Mouse (Mus musculus): ENCODE measurements at regions not wholly inside any gene's neighbourhood (a gene's known extent, or its start where the extent isn't known, plus 50 kb on each side); places are given as distances from the start of the nearest gene placed in this dataset.

DNA sequence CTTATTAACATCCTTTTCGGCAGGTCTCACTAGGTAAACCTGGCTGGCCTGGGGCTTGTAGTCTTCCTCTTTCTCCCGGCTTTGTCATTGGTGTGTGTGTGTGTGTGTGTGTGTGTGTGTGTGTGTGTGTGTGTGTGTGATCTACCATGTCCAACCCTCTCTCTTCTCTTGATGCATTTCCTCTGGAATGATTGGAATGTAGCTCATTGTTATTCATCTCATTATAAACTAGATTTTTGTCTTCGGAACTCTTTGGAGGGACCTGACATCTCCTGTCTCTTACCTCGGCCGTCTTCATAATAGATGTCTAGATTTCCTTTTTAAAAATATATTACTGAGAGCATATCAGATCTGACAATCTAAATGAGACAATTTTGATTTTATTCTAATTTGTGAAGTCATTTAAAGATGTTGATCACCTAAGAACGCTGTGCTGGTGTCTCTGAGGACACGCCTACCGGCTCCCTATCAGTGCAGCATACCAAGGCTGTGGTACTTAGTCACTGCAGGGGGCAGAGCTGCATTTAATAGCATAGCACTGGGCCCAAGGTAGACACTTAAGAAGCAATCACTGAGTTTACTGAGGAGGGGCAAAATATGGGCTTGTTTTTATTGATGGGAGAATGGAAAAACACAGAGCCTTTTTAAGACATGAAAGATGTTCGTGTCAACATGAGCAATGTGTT is 187.1 kb upstream of the Ctbp2 start:
- Histone ChIP-seq H3K27ac (no peak overlapping the region), H3K9ac (replicated peaks) (no peak overlapping the region), H3K4me3 (replicated peaks) (no peak overlapping the region), H3K36me3 (no peaks in the 10 kb centered on the region), H3K9me3 (0 out of 2 replicates have a peak, but pooled peaks cover 10% of the 10 kb centered on the region), H3K4me1 (replicated peaks) (peaks cover 6% of the 10 kb centered on the region), H3K27me3 (no peaks in the 10 kb centered on the region), H3K4me2 (no peak overlapping the region)
- no peak for ATAC-seq (ENCODE audit: insufficient number of reproducible peaks, insufficient read depth, low FRiP score, low TSS enrichment, low read depth)
- WGBS: 70% methylated on average over 9 of the region's 9 CpGs

DNA sequence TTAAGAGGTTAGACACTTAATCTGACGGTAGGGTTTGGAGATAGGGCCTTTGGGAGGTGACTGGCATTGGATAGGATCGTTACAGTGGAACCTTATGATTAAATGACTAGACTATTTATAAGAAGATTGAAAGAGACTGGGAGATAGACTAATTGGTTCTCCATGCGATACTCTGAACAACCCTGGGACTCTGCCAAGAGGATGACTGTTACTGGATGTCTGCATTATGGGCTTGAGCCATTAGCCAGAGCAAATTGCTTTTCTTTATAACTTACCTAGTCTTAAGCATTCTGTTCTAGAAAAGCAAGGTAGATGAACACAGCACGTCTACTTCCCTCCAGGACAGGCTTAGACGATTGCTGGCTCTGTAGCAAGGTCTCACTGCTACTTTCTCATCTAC is 180.3 kb upstream of the Ctbp2 start:
- Histone ChIP-seq H3K9ac (replicated peaks) (no peak overlapping the region), H3K4me3 (replicated peaks) (no peak overlapping the region), H3K4me1 (replicated peaks) (no peaks in the 10 kb centered on the region), H3K27me3 (no peaks in the 10 kb centered on the region), H3K4me2 (no peak overlapping the region), H3K27ac (no peak overlapping the region), H3K36me3 (no peaks in the 10 kb centered on the region), H3K9me3 (no peaks in the 10 kb centered on the region)
- 74% methylated on average over 5 of the region's 5 CpGs for WGBS
- ATAC-seq (ENCODE audit: insufficient number of reproducible peaks, insufficient read depth, low FRiP score, low TSS enrichment, low read depth): no peak

- no peak overlapping the region for H3K4me2 ChIP-seq
- no peaks in the 10 kb centered on the region; the same call in 1 of the 2 replicates for H3K27me3 ChIP-seq
- no peak overlapping the region for H3K27ac ChIP-seq
- no peaks in the 10 kb centered on the region for H3K4me1 ChIP-seq (replicated peaks)
- no peaks in the 10 kb centered on the region for H3K9me3 ChIP-seq
- no peak overlapping the region for H3K9ac ChIP-seq (replicated peaks)
- no peaks in the 10 kb centered on the region for H3K36me3 ChIP-seq
- H3K4me3 ChIP-seq (replicated peaks): no peak overlapping the region
- no peak for ATAC-seq (ENCODE audit: insufficient number of reproducible peaks, insufficient read depth, low FRiP score, low TSS enrichment, low read depth)
- 88% methylated on average over 3 of the region's 3 CpGs for WGBS
Measured at GRCm38 (mm10) chr7:133290471-133290870, 166.3 kb upstream of the Ctbp2 start.

DNA sequence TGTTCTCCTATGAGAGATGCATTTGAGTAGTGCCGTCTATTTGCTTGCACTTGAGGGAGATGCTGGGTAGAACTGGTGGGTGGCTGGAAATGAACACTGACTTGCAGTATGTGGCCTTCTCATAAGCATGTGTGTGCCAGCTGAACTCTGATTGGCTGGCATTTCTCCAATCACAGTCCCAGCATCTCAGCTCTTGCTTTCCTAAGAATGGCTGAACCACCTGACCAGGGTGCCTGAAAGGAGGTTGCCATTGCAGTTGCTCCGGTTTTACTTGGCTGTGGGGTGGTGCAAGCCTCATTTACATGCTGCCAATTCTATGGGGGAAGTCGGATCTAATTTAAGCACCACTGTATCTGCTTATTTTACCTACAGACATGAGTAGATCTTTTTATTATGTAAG is 164.1 kb upstream of the Ctbp2 start:
- H3K9ac ChIP-seq (replicated peaks): no peak overlapping the region
- no peaks in the 10 kb centered on the region; the same call in 1 of the 2 replicates for H3K27me3 ChIP-seq
- no peak overlapping the region for H3K4me3 ChIP-seq (replicated peaks)
- no peaks in the 10 kb centered on the region for H3K9me3 ChIP-seq
- no peak overlapping the region for H3K4me2 ChIP-seq
- ATAC-seq (ENCODE audit: insufficient number of reproducible peaks, insufficient read depth, low FRiP score, low TSS enrichment, low read depth): no peak
- H3K4me1 ChIP-seq (replicated peaks): no peaks in the 10 kb centered on the region
- no peaks in the 10 kb centered on the region for H3K36me3 ChIP-seq
- H3K27ac ChIP-seq: no peak overlapping the region
- 69% methylated on average over 3 of the region's 3 CpGs for WGBS

DNA sequence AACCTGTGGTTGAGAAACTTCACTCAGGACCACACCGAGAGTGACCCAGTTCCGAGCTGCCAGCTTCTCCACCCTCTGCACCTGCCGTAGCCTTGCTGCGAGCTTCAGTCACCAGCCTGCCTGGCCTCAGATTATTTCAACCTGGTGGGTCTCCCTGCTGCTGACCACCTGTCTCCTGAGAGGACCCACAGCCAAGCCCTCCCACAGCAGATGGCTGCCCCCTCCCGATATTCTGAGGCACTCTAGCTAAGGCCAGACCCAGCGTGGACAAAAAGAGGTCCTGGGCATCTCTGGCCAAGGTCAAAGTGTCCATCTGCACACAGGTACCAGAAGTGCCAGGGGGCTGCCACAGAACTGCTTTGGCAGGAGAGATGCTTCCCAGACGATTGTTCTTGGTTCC is 162.7 kb upstream of the Ctbp2 start:
- H3K4me2 ChIP-seq: no peak overlapping the region
- H3K36me3 ChIP-seq: no peaks in the 10 kb centered on the region
- no peak overlapping the region for H3K4me3 ChIP-seq (replicated peaks)
- no peak overlapping the region for H3K27ac ChIP-seq
- H3K9me3 ChIP-seq: no peaks in the 10 kb centered on the region
- no peaks in the 10 kb centered on the region for H3K4me1 ChIP-seq (replicated peaks)
- no peaks in the 10 kb centered on the region; the same call in 1 of the 2 replicates for H3K27me3 ChIP-seq
- 86% methylated on average over 7 of the region's 7 CpGs for WGBS
- H3K9ac ChIP-seq (replicated peaks): no peak overlapping the region
- no peak for ATAC-seq (ENCODE audit: insufficient number of reproducible peaks, insufficient read depth, low FRiP score, low TSS enrichment, low read depth)

DNA sequence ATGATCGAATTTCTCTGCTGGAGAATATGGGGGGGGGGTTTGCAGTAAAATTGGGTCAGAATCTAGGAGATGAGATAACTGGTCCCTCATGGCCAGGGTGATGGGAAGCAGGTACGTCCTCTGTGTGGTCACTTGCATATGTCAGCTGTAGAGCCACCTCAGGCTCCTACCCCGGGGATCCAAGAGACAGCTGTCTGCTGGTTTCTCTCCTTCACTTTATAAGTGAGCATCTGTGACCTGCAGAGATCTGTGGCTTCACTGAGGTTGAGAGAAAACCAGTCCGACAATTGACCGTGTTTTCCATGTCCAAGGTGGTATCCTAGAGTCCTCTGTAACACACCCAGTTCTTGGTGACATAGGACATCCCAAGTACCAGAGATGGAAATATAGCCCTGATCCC is 162.1 kb upstream of the Ctbp2 start:
- Histone ChIP-seq H3K9ac (replicated peaks) (no peak overlapping the region), H3K27me3 (no peaks in the 10 kb centered on the region; the same call in 1 of the 2 replicates), H3K4me3 (replicated peaks) (no peak overlapping the region), H3K4me2 (no peak overlapping the region), H3K9me3 (no peaks in the 10 kb centered on the region), H3K36me3 (no peaks in the 10 kb centered on the region), H3K27ac (no peak overlapping the region), H3K4me1 (replicated peaks) (no peaks in the 10 kb centered on the region)
- no peak for ATAC-seq (ENCODE audit: insufficient number of reproducible peaks, insufficient read depth, low FRiP score, low TSS enrichment, low read depth)
- WGBS: 82% methylated on average over 5 of the region's 5 CpGs

DNA sequence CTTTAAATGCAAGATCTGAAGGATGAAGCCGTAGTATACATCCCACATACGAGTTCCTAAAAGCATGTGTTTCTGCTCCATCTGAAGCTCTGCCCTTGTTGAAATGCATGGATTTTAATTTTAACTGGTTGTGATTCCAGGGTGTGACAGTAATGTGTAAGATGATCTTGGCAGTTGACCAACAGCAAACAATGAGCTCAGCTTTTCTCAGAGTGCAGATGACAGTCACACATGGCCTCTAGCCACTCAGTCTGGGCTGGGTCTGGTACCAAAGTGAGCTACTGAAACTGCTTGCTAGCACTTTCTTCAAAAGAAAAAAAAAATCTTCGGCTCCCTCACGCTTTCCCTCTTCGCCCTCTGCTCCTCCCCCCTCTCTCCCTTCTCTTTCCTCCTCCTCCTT is 138.0 kb upstream of the Ctbp2 start:
- Histone ChIP-seq H3K27me3 (no peaks in the 10 kb centered on the region; the same call in 1 of the 2 replicates), H3K36me3 (no peaks in the 10 kb centered on the region), H3K9ac (replicated peaks) (no peak overlapping the region), H3K4me1 (replicated peaks) (0 out of 2 replicates have a peak, but pooled peaks cover 2% of the 10 kb centered on the region), H3K4me2 (no peak overlapping the region), H3K27ac (no peak overlapping the region), H3K9me3 (no peaks in the 10 kb centered on the region), H3K4me3 (replicated peaks) (no peak overlapping the region)
- WGBS: 69% methylated on average over 5 of the region's 5 CpGs
- no peak for ATAC-seq (ENCODE audit: insufficient number of reproducible peaks, insufficient read depth, low FRiP score, low TSS enrichment, low read depth)

DNA sequence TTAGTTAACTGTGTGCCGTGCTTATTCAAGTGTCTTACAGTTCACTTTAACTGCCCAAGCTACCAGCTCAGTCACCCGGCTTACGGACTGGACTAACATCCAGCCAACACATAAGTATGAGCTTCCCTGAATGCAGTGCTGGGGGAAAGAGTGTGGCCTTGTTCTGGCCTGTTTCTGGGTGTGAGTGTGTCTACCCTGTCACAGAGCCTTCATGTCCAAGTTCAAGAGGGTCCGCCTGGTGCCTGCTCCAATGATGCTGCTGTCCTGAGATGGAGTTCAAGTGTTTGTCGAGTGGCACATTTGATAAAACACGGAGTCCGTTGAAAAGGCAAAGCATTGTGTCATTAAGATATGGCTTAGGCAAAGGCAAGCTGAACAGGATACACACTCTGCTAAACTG is 135.0 kb upstream of the Ctbp2 start:
- H3K27me3 ChIP-seq: no peaks in the 10 kb centered on the region
- ATAC-seq (ENCODE audit: insufficient number of reproducible peaks, insufficient read depth, low FRiP score, low TSS enrichment, low read depth): no peak
- WGBS: 91% methylated on average over 7 of the region's 7 CpGs
- no peaks in the 10 kb centered on the region for H3K36me3 ChIP-seq
- no peak overlapping the region for H3K4me3 ChIP-seq (replicated peaks)
- H3K9me3 ChIP-seq: no peaks in the 10 kb centered on the region
- no peak overlapping the region for H3K9ac ChIP-seq (replicated peaks)
- H3K27ac ChIP-seq: no peak overlapping the region
- no peak overlapping the region for H3K4me2 ChIP-seq
- H3K4me1 ChIP-seq (replicated peaks): no peaks in the 10 kb centered on the region

GRCm38 (mm10) chr7:133256831-133257230 is 132.7 kb upstream of the Ctbp2 start:
- no peak overlapping the region for H3K27ac ChIP-seq
- no peak overlapping the region for H3K4me2 ChIP-seq
- no peaks in the 10 kb centered on the region for H3K27me3 ChIP-seq
- H3K9me3 ChIP-seq: no peaks in the 10 kb centered on the region
- H3K4me1 ChIP-seq (replicated peaks): no peaks in the 10 kb centered on the region
- H3K36me3 ChIP-seq: no peaks in the 10 kb centered on the region
- 70% methylated on average over 5 of the region's 5 CpGs for WGBS
- H3K4me3 ChIP-seq (replicated peaks): no peak overlapping the region
- ATAC-seq (ENCODE audit: insufficient number of reproducible peaks, insufficient read depth, low FRiP score, low TSS enrichment, low read depth): no peak
- H3K9ac ChIP-seq (replicated peaks): no peak overlapping the region

- no peaks in the 10 kb centered on the region for H3K27me3 ChIP-seq
- peak overlapping the region; percentile 24; the same call in 1 of the 2 replicates for H3K4me2 ChIP-seq
- no peak overlapping the region for H3K4me3 ChIP-seq (replicated peaks)
- H3K4me1 ChIP-seq (replicated peaks): no peaks in the 10 kb centered on the region
- ATAC-seq (ENCODE audit: insufficient number of reproducible peaks, insufficient read depth, low FRiP score, low TSS enrichment, low read depth): no peak
- H3K36me3 ChIP-seq: no peaks in the 10 kb centered on the region
- H3K27ac ChIP-seq: no peak overlapping the region
- H3K9me3 ChIP-seq: no peaks in the 10 kb centered on the region
- H3K9ac ChIP-seq (replicated peaks): no peak overlapping the region
- 42% methylated on average over 11 of the region's 11 CpGs for WGBS
Measured at GRCm38 (mm10) chr7:133244601-133245000, 120.4 kb upstream of the Ctbp2 start.

- Histone ChIP-seq H3K4me3 (replicated peaks) (no peak overlapping the region), H3K27ac (no peak overlapping the region), H3K36me3 (no peaks in the 10 kb centered on the region), H3K27me3 (no peaks in the 10 kb centered on the region), H3K9ac (replicated peaks) (no peak overlapping the region), H3K4me2 (no peak overlapping the region), H3K9me3 (no peaks in the 10 kb centered on the region), H3K4me1 (replicated peaks) (no peaks in the 10 kb centered on the region)
- 80% methylated on average over 5 of the region's 5 CpGs for WGBS
- ATAC-seq (ENCODE audit: insufficient number of reproducible peaks, insufficient read depth, low FRiP score, low TSS enrichment, low read depth): no peak
Measured at GRCm38 (mm10) chr7:133234326-133234725, 110.2 kb upstream of the Ctbp2 start.

- no peaks in the 10 kb centered on the region for H3K27me3 ChIP-seq
- no peak overlapping the region for H3K4me2 ChIP-seq
- H3K4me1 ChIP-seq (replicated peaks): no peaks in the 10 kb centered on the region
- no peak overlapping the region for H3K4me3 ChIP-seq (replicated peaks)
- H3K27ac ChIP-seq: no peak overlapping the region
- 86% methylated on average over 10 of the region's 10 CpGs for WGBS
- ATAC-seq (ENCODE audit: insufficient number of reproducible peaks, insufficient read depth, low FRiP score, low TSS enrichment, low read depth): no peak
- H3K9ac ChIP-seq (replicated peaks): no peak overlapping the region
- H3K9me3 ChIP-seq: no peaks in the 10 kb centered on the region
- no peaks in the 10 kb centered on the region for H3K36me3 ChIP-seq
Measured at GRCm38 (mm10) chr7:133232889-133233441, 108.8 kb upstream of the Ctbp2 start.

Measured in limb, embryonic 12.5 days (tissue).